Mouse (Mus musculus): Measurements from ENCODE around the gene Nr1h4. TPM values are rescaled to one million over a fixed set of nuclear protein-coding genes. Genes with fewer than 3 reads are reported as not detected.

The Nr1h4 gene
- polyA plus RNA-seq, 1 experiment from 2014 or later = 1.2 TPM

DNA sequence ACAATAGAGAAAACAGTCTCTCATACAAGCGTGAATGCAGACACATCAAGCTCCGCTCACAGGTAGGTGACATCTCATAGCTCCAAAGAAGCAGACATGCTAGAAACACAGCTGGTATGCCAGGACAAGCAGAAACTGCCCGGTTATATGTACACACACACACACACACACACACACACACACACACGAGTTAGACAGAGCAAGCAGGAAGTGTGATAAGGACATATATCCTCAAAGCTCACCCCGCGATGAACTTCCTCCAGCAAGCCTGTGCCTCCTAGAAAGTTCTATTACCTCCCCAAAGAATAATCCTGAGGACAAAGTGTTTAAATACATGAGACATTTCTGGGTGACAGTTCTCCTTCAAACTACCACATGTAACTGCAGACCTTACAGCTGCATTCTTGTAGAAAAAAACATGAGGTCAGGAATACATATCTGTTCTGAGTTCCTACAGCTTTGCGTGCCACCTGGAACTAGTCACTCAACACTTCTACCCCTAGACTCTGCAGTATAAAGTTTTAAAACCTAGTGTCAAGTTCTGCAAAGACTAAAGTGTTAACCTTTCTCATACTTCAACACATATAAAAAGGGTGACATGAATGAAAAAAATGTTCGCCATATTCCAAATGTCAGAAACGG lies 11.5 kb downstream of the Nr1h4 start:
- Histone ChIP-seq H3K4me1 (peaks cover 26% of the 10 kb centered on the region), H3K36me3 (no peaks in the 10 kb centered on the region), H3K27me3 (replicated peaks) (no peaks in the 10 kb centered on the region), H3K4me3 (no peak overlapping the region), H3K9ac (no peak overlapping the region), H3K4me2 (peak overlapping the region; percentile 27), H3K27ac (replicated peaks) (peak overlapping the region; percentile 75), H3K9me3 (no peaks in the 10 kb centered on the region)
- WGBS = 31% methylated on average over 9 of the region's 9 CpGs
- ATAC-seq (ENCODE audit: extremely low read depth, insufficient number of reproducible peaks, low FRiP score, low TSS enrichment) = peak; percentile 63; the same call in 1 of the 2 replicates

- Histone ChIP-seq H3K4me1 (peaks cover 21% of the 10 kb centered on the region), H3K4me3 (no peak overlapping the region), H3K36me3 (no peaks in the 10 kb centered on the region), H3K9me3 (no peaks in the 10 kb centered on the region), H3K4me2 (no peak overlapping the region), H3K27me3 (replicated peaks) (no peaks in the 10 kb centered on the region), H3K27ac (replicated peaks) (no peak overlapping the region), H3K9ac (no peak overlapping the region)
- 81% methylated on average over 4 of the region's 4 CpGs for WGBS
- no peak for ATAC-seq (ENCODE audit: extremely low read depth, insufficient number of reproducible peaks, low FRiP score, low TSS enrichment)
These were observed 13.0 kb downstream of the Nr1h4 start for GRCm38 (mm10) chr10:89520381-89520780.

- Histone ChIP-seq H3K4me3 (no peak overlapping the region), H3K27me3 (replicated peaks) (no peaks in the 10 kb centered on the region), H3K27ac (replicated peaks) (no peak overlapping the region), H3K36me3 (no peaks in the 10 kb centered on the region), H3K9ac (no peak overlapping the region), H3K4me2 (no peak overlapping the region), H3K4me1 (peaks cover 21% of the 10 kb centered on the region), H3K9me3 (no peaks in the 10 kb centered on the region)
- no peak for ATAC-seq (ENCODE audit: extremely low read depth, insufficient number of reproducible peaks, low FRiP score, low TSS enrichment)
- WGBS = 63% methylated on average over 4 of the region's 4 CpGs
These were observed 14.2 kb downstream of the Nr1h4 start for GRCm38 (mm10) chr10:89519226-89519625.

DNA sequence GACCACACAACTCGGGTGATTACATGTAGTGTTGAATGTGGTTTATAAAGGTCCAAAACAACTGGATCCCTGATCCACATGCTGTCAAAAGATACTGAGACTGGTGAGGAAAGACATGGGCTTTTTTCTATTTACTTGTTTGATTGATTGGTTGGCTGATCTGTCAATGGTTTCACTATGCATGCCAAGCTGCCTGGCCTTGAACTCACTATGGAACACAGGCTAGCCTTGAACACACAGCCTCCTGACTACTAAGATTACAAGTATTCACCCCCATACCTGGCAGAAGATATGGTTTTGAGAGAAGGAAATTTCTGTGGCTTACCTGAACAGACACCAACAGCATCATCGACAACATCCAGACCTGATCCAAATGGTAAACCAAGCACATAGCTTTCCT lies 15.0 kb downstream of the Nr1h4 start:
- WGBS = 82% methylated on average over 2 of the region's 2 CpGs
- H3K4me3 ChIP-seq = no peak overlapping the region
- H3K27me3 ChIP-seq (replicated peaks) = no peaks in the 10 kb centered on the region
- H3K4me1 ChIP-seq = peaks cover 21% of the 10 kb centered on the region
- ATAC-seq (ENCODE audit: extremely low read depth, insufficient number of reproducible peaks, low FRiP score, low TSS enrichment) = no peak
- H3K9me3 ChIP-seq = no peaks in the 10 kb centered on the region
- H3K4me2 ChIP-seq = no peak overlapping the region
- no peaks in the 10 kb centered on the region for H3K36me3 ChIP-seq
- H3K9ac ChIP-seq = no peak overlapping the region
- H3K27ac ChIP-seq (replicated peaks) = no peak overlapping the region

DNA sequence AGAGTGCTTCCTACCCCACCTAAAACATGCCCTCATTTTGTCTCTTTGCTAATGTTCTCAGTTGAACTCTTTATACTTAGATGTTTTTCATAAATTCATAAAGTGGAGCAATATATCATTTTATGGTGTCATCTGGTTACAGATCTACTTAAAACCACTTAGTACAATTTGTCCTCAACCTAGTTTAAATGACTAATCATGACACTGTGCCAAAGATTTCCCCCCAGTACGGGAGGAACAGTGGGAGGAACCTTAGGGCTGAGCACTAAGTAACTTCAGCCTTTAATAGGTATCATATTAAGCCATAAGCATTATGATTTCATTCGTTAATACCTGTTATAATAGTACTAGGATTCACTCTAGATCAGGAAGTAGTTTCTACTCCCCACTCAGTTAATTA lies 17.6 kb downstream of the Nr1h4 start:
- WGBS = 63% methylated on average over 2 of the region's 2 CpGs
- Histone ChIP-seq H3K27me3 (replicated peaks) (no peaks in the 10 kb centered on the region), H3K4me1 (no peaks in the 10 kb centered on the region), H3K36me3 (no peaks in the 10 kb centered on the region), H3K9ac (no peak overlapping the region), H3K4me3 (no peak overlapping the region), H3K4me2 (no peak overlapping the region), H3K9me3 (no peaks in the 10 kb centered on the region), H3K27ac (replicated peaks) (no peak overlapping the region)
- ATAC-seq (ENCODE audit: extremely low read depth, insufficient number of reproducible peaks, low FRiP score, low TSS enrichment) = no peak

DNA sequence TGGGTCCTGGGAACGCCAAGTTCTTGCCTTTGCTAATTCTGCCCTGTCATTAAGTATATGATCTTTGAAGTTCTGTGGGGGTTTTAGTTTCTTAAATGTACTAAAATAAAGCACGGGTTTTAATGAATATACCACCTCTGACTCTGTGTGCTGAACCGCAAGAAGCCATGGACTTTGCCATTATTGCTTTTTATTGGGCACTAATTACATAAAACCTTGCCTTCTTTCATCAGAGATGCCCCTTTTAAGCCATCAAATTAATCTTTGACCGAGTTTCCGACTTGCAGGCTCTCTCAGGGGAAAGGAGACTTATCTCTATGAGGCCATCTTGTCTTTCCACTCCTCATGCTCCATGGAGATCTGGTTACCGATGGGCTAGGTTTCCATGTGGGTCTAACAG lies 20.8 kb downstream of the Nr1h4 start:
- Histone ChIP-seq H3K4me3 (no peak overlapping the region), H3K4me2 (no peak overlapping the region), H3K9ac (no peak overlapping the region), H3K27me3 (replicated peaks) (no peaks in the 10 kb centered on the region), H3K27ac (replicated peaks) (no peak overlapping the region), H3K4me1 (no peaks in the 10 kb centered on the region), H3K36me3 (no peaks in the 10 kb centered on the region), H3K9me3 (peaks cover 2% of the 10 kb centered on the region; the same call in 1 of the 2 replicates)
- 72% methylated on average over 6 of the region's 6 CpGs for WGBS
- no peak for ATAC-seq (ENCODE audit: extremely low read depth, insufficient number of reproducible peaks, low FRiP score, low TSS enrichment)

- 78% methylated on average over 2 of the region's 2 CpGs for WGBS
- no peak for ATAC-seq (ENCODE audit: extremely low read depth, insufficient number of reproducible peaks, low FRiP score, low TSS enrichment)
These were observed 22.8 kb downstream of the Nr1h4 start for GRCm38 (mm10) chr10:89510547-89510946.

DNA sequence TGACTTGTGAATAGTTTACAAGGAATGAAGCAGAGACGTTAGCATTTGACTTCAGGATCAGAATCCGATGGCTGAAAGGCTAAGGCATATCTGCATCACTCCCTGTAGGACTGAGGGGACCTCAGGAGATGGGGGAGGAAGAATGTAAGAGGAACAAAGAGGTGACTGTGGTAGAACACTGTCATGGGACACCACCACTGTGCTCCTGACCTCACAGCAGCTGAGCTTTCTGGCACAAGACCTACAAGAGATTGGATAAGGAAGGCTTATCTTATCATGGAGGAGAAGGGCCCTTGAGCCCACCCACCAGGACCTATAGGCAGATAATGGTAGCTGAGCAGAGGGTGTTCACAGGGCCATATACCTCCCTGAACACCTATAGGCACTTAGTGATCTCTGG lies 24.8 kb downstream of the Nr1h4 start:
- no peak overlapping the region for H3K4me3 ChIP-seq
- ATAC-seq (ENCODE audit: extremely low read depth, insufficient number of reproducible peaks, low FRiP score, low TSS enrichment) = no peak
- 0 out of 2 replicates have a peak, but pooled peaks cover 4% of the 10 kb centered on the region for H3K4me1 ChIP-seq
- H3K9ac ChIP-seq = no peak overlapping the region
- 46% methylated on average over 2 of the region's 2 CpGs for WGBS
- no peaks in the 10 kb centered on the region for H3K27me3 ChIP-seq (replicated peaks)
- peaks cover 4% of the 10 kb centered on the region; the same call in 1 of the 2 replicates for H3K9me3 ChIP-seq
- no peak overlapping the region for H3K27ac ChIP-seq (replicated peaks)
- H3K4me2 ChIP-seq = no peak overlapping the region
- no peaks in the 10 kb centered on the region for H3K36me3 ChIP-seq

More at GRCm38 (mm10) chr10:89510547-89510946, 22.8 kb downstream of the Nr1h4 start:
- no peak overlapping the region for H3K4me2 ChIP-seq
- peaks cover 4% of the 10 kb centered on the region; the same call in 1 of the 2 replicates for H3K9me3 ChIP-seq
- H3K4me3 ChIP-seq = no peak overlapping the region
- H3K27me3 ChIP-seq (replicated peaks) = no peaks in the 10 kb centered on the region
- no peaks in the 10 kb centered on the region for H3K4me1 ChIP-seq
- no peak overlapping the region for H3K27ac ChIP-seq (replicated peaks)
- no peaks in the 10 kb centered on the region for H3K36me3 ChIP-seq
- H3K9ac ChIP-seq = no peak overlapping the region

GRCm38 (mm10) chr10:89506479-89506878 lies 26.9 kb downstream of the Nr1h4 start:
- 82% methylated on average over 9 of the region's 9 CpGs for WGBS
- Histone ChIP-seq H3K36me3 (no peaks in the 10 kb centered on the region), H3K27me3 (replicated peaks) (no peaks in the 10 kb centered on the region), H3K4me2 (no peak overlapping the region), H3K9ac (no peak overlapping the region), H3K9me3 (peaks cover 4% of the 10 kb centered on the region; the same call in 1 of the 2 replicates), H3K4me3 (no peak overlapping the region), H3K4me1 (0 out of 2 replicates have a peak, but pooled peaks cover 4% of the 10 kb centered on the region), H3K27ac (replicated peaks) (no peak overlapping the region)
- ATAC-seq (ENCODE audit: extremely low read depth, insufficient number of reproducible peaks, low FRiP score, low TSS enrichment) = no peak

GRCm38 (mm10) chr10:89505592-89505955 lies 27.8 kb downstream of the Nr1h4 start:
- no peaks in the 10 kb centered on the region for H3K36me3 ChIP-seq
- 0 out of 2 replicates have a peak, but pooled peaks cover 4% of the 10 kb centered on the region for H3K4me1 ChIP-seq
- WGBS = 69% methylated on average over 5 of the region's 5 CpGs
- no peak overlapping the region for H3K9ac ChIP-seq
- H3K27me3 ChIP-seq (replicated peaks) = no peaks in the 10 kb centered on the region
- no peak overlapping the region for H3K4me2 ChIP-seq
- ATAC-seq (ENCODE audit: extremely low read depth, insufficient number of reproducible peaks, low FRiP score, low TSS enrichment) = no peak
- H3K27ac ChIP-seq (replicated peaks) = no peak overlapping the region
- H3K4me3 ChIP-seq = no peak overlapping the region
- peaks cover 4% of the 10 kb centered on the region; the same call in 1 of the 2 replicates for H3K9me3 ChIP-seq

GRCm38 (mm10) chr10:89504952-89505591 lies 28.3 kb downstream of the Nr1h4 start:
- no peak overlapping the region for H3K9ac ChIP-seq
- no peak overlapping the region for H3K27ac ChIP-seq (replicated peaks)
- peaks cover 4% of the 10 kb centered on the region; the same call in 1 of the 2 replicates for H3K9me3 ChIP-seq
- H3K27me3 ChIP-seq (replicated peaks) = no peaks in the 10 kb centered on the region
- no peaks in the 10 kb centered on the region for H3K36me3 ChIP-seq
- 0 out of 2 replicates have a peak, but pooled peaks cover 4% of the 10 kb centered on the region for H3K4me1 ChIP-seq
- 72% methylated on average over 10 of the region's 10 CpGs for WGBS
- no peak overlapping the region for H3K4me2 ChIP-seq
- no peak for ATAC-seq (ENCODE audit: extremely low read depth, insufficient number of reproducible peaks, low FRiP score, low TSS enrichment)
- H3K4me3 ChIP-seq = no peak overlapping the region

Measured in heart, embryonic 13.5 days (tissue).